Mouse (Mus musculus) intestine, postnatal 0 days (tissue): ENCODE results near the gene Camk2g. TPM values are rescaled to one million over a fixed set of nuclear protein-coding genes. Genes with fewer than 3 reads are reported as not detected.

Experiments
- ATAC-seq: fragments of 200-750 bp; cut with Nextera tagmentation; 2 replicates; pipeline ENCODE4 v1.8.0; 2017; ENCODE audit warnings: mild to moderate bottlenecking, moderate TSS enrichment, moderate library complexity
- H3K27ac ChIP-seq: fragments of 300-500 bp; sonication (generic); 2 replicates; pipeline ENCODE4 v1.5.1; 2014; ENCODE audit warnings: mild to moderate bottlenecking, low read depth, low read length, moderate library complexity
- H3K27me3 ChIP-seq: fragments of 300-500 bp; sonication (generic); replicated peaks from 2 replicates; pipeline ENCODE4 v1.6.1; 2014; ENCODE audit warnings: low read length, mixed read lengths; ENCODE audit not compliant: control insufficient read depth, insufficient read depth
- H3K36me3 ChIP-seq: fragments of 300-500 bp; sonication (generic); 2 replicates; pipeline ENCODE4 v1.6.1; 2014; ENCODE audit warnings: mild to moderate bottlenecking, moderate library complexity; ENCODE audit not compliant: control insufficient read depth, insufficient read depth
- H3K4me1 ChIP-seq: fragments of 300-500 bp; sonication (generic); replicated peaks from 2 replicates; pipeline ENCODE4 v1.6.1; 2014; ENCODE audit warnings: antibody characterized with exemption, low read length, mixed read lengths; ENCODE audit not compliant: control insufficient read depth, insufficient read depth
- H3K4me2 ChIP-seq: fragments of 300-500 bp; sonication (generic); replicated peaks from 2 replicates; pipeline ENCODE4 v1.6.1; 2014; ENCODE audit warnings: low read depth, mild to moderate bottlenecking, moderate library complexity
- H3K4me3 ChIP-seq: fragments of 300-500 bp; sonication (generic); 2 replicates; pipeline ENCODE4 v1.5.1; 2014; ENCODE audit warnings: low read depth, low read length
- H3K9ac ChIP-seq: fragments of 300-500 bp; sonication (generic); 2 replicates; pipeline ENCODE4 v1.6.1; 2014; ENCODE audit warnings: mild to moderate bottlenecking, low read depth, low read length
- H3K9me3 ChIP-seq: fragments of 300-500 bp; sonication (generic); 2 replicates; pipeline ENCODE4 v1.6.1; 2016; ENCODE audit warnings: mixed run types; ENCODE audit not compliant: control insufficient read depth
- CTCF ChIP-seq: sonication (generic); IDR thresholded peaks from 2 replicates; pipeline ENCODE4 v1.5.1; 2016; ENCODE audit warnings: low read depth, mild to moderate bottlenecking, control low read depth, antibody characterized with exemption, moderate library complexity
- WGBS: fragments of 180-500 bp; shearing (Covaris S2); extraction: QIAGEN DNeasy Blood & Tissue Kit; methylation state at CpG from one replicate; pipeline ENCODE4 v1.1.7; 2014; 5-methylcytosine and 5-hydroxymethylcytosine counted together
- polyA plus RNA-seq: library from polyadenylated mRNA; unstranded; fragments of >200 nt; fragmentation: Nextera tagmentation; extraction: Ambion mirVana; gene quantifications from 2 replicates; pipeline ENCODE4 v1.2.1, GENCODE M21; 2015

Camk2g gene
- polyA plus RNA-seq = 27.6 and 37.7 TPM in 2 replicates

DNA sequence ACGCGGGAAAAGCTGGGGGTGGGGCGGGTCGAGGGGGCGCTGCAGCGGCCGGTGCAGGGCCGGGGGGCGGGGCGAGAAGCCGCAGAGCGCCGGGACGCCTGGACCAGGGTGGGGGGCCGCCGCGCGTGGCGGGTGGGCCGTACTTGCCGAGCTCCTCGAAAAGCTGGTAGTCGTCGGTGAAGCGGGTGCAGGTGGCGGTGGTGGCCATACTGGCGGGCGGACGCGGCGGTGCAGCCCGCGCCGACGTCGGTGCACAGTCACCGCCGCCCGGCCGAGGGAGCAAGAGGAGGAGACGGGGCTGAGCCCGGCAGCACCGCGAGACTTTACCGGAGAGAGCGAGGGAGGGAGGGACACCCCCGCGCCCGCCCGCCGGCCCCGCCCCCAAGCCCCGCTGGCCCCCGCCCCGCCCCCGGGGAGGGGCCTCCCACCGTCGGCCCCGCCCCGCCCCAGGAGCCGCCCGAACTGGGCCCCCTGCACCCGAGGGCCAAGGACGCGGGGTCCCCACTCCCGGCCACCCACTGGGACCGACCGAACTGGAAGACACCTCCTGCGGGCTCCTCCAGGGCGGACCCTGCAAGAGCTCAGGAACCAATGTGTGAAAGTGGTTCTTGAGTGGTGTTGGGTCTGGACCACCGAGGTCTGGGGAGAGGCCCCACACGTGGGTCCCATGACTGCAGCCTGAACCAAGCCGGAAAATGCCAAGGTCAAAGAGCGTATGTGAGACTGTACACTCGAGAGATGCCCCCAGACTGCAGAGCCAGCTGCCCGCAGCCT is at the start of gene Camk2g:
TSS of gene Camk2g (minus strand) at position 331 of the 774 bp plus-strand sequence.
- Histone ChIP-seq H3K4me2 (peak within 1 kb of the TSS; percentile 90), H3K9me3 (no peaks in the 10 kb centered on the region), H3K9ac (peak within 1 kb of the TSS; percentile 85), H3K27ac (peak within 1 kb of the TSS; percentile 77), H3K4me1 (no peaks in the 10 kb centered on the region), H3K36me3 (peaks cover 21% of the 10 kb centered on the region; the same call in 1 of the 2 replicates), H3K4me3 (peak within 1 kb of the TSS; percentile 87), H3K27me3 (no peaks in the 10 kb centered on the region)
- ATAC-seq = peak; percentile 94
- under 1% methylated on average over 35 of the region's 76 CpGs for WGBS
- peak; percentile 32 for TF ChIP-seq CTCF

- 70% methylated on average over 3 of the region's 3 CpGs for WGBS
Measured at GRCm38 (mm10) chr14:20842629-20843028, 48.7 kb upstream of the Camk2g start.

DNA sequence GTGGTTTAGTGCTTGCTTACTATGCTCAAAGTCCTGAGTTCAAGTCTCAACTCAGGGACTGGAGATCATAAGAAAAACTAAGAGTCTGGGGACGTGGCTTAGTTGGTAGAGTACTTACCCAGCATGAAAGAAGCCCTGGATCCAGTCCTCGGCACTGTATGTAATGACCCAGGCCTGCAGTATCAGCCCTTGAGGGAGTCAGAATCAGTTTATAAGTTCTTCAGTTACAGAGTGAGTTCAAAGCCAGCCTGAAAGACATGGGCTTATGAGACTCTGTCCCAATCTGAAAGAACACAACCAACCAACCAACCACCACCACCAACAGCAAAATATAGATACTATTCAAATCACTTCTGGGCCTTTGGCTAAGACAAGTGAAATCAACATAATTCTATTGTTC is 47.6 kb upstream of the Camk2g start:
- no peak overlapping the region for H3K4me3 ChIP-seq
- WGBS = 81% methylated on average over 2 of the region's 2 CpGs
- no peak for ATAC-seq
- no peaks in the 10 kb centered on the region for H3K27me3 ChIP-seq
- no peaks in the 10 kb centered on the region for H3K9me3 ChIP-seq
- no peak overlapping the region for H3K9ac ChIP-seq
- H3K36me3 ChIP-seq = no peaks in the 10 kb centered on the region
- no peak overlapping the region for H3K27ac ChIP-seq
- TF ChIP-seq CTCF = no peak
- no peak overlapping the region for H3K4me2 ChIP-seq
- H3K4me1 ChIP-seq = 0 out of 2 replicates have a peak, but pooled peaks cover 6% of the 10 kb centered on the region

More at GRCm38 (mm10) chr14:20842629-20843028, 48.7 kb upstream of the Camk2g start:
- Histone ChIP-seq H3K36me3 (no peaks in the 10 kb centered on the region), H3K9me3 (no peaks in the 10 kb centered on the region), H3K4me3 (no peak overlapping the region), H3K27me3 (no peaks in the 10 kb centered on the region), H3K4me1 (no peaks in the 10 kb centered on the region), H3K27ac (no peak overlapping the region), H3K9ac (no peak overlapping the region), H3K4me2 (no peak overlapping the region)
- no peak for TF ChIP-seq CTCF
- no peak for ATAC-seq

DNA sequence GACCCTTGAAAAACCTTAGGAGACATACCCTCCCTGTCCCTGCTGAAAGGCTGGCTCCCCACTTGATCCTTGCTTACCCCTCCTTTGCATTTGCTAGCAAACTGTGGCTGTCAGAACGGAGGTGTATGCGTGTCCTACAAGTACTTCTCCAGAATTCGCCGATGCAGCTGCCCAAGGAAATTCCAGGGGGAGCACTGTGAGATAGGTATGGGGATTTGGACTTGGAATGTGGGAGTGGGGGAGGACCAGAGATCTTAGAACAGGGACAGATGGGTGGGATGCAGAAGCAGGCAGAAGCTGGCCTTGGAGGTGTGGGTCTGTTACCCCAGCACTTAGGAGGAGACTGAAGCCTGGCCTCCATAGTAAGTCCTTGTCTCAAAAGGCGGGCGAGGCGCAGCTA is 43.8 kb upstream of the Camk2g start:
- Histone ChIP-seq H3K27ac (no peak overlapping the region), H3K4me1 (0 out of 2 replicates have a peak, but pooled peaks cover 7% of the 10 kb centered on the region), H3K9ac (no peak overlapping the region), H3K4me3 (no peak overlapping the region), H3K36me3 (no peaks in the 10 kb centered on the region), H3K9me3 (no peaks in the 10 kb centered on the region), H3K4me2 (peak overlapping the region; percentile 85), H3K27me3 (no peaks in the 10 kb centered on the region)
- no peak for TF ChIP-seq CTCF
- WGBS = 79% methylated on average over 7 of the region's 7 CpGs
- ATAC-seq = no peak

- ATAC-seq = no peak
- Histone ChIP-seq H3K9me3 (no peaks in the 10 kb centered on the region), H3K27me3 (no peaks in the 10 kb centered on the region), H3K4me2 (peak overlapping the region; percentile 85), H3K9ac (peak overlapping the region; percentile 48; the same call in 1 of the 2 replicates), H3K36me3 (no peaks in the 10 kb centered on the region), H3K4me1 (0 out of 2 replicates have a peak, but pooled peaks cover 7% of the 10 kb centered on the region), H3K4me3 (peak overlapping the region; percentile 50), H3K27ac (no peak overlapping the region)
- TF ChIP-seq CTCF = no peak
- 9% methylated on average over 10 of the region's 10 CpGs for WGBS
Measured at GRCm38 (mm10) chr14:20836905-20837376, 43.1 kb upstream of the Camk2g start.

GRCm38 (mm10) chr14:20836171-20836904 is 42.5 kb upstream of the Camk2g start, which contains the start of gene Plau:
Gene Plau, plus strand, starts transcription at chr14:20836660.
- Histone ChIP-seq H3K27ac (no peak within 1 kb of the TSS), H3K4me2 (peak within 1 kb of the TSS; percentile 85), H3K36me3 (no peaks in the 10 kb centered on the region), H3K27me3 (no peaks in the 10 kb centered on the region), H3K4me3 (peak within 1 kb of the TSS; percentile 50), H3K9me3 (no peaks in the 10 kb centered on the region), H3K4me1 (0 out of 2 replicates have a peak, but pooled peaks cover 7% of the 10 kb centered on the region), H3K9ac (peak within 1 kb of the TSS; percentile 48; the same call in 1 of the 2 replicates)
- no peak for TF ChIP-seq CTCF
- peak; percentile 74 for ATAC-seq
- WGBS = 1% methylated on average over 29 of the region's 33 CpGs
